Mouse (Mus musculus) intestine, postnatal 0 days (tissue): Measurements from ENCODE around the gene Myh1. TPM values are rescaled to one million over a fixed set of nuclear protein-coding genes. Genes with fewer than 3 reads are reported as not detected.

Experiments
- ATAC-seq: fragments of 200-750 bp; cut with Nextera tagmentation; 2 replicates; pipeline ENCODE4 v1.8.0; 2017; ENCODE audit warnings: mild to moderate bottlenecking, moderate TSS enrichment, moderate library complexity
- H3K27ac ChIP-seq: fragments of 300-500 bp; sonication (generic); 2 replicates; pipeline ENCODE4 v1.5.1; 2014; ENCODE audit warnings: mild to moderate bottlenecking, low read depth, low read length, moderate library complexity
- H3K27me3 ChIP-seq: fragments of 300-500 bp; sonication (generic); replicated peaks from 2 replicates; pipeline ENCODE4 v1.6.1; 2014; ENCODE audit warnings: low read length, mixed read lengths; ENCODE audit not compliant: control insufficient read depth, insufficient read depth
- H3K36me3 ChIP-seq: fragments of 300-500 bp; sonication (generic); 2 replicates; pipeline ENCODE4 v1.6.1; 2014; ENCODE audit warnings: mild to moderate bottlenecking, moderate library complexity; ENCODE audit not compliant: control insufficient read depth, insufficient read depth
- H3K4me1 ChIP-seq: fragments of 300-500 bp; sonication (generic); replicated peaks from 2 replicates; pipeline ENCODE4 v1.6.1; 2014; ENCODE audit warnings: antibody characterized with exemption, low read length, mixed read lengths; ENCODE audit not compliant: control insufficient read depth, insufficient read depth
- H3K4me2 ChIP-seq: fragments of 300-500 bp; sonication (generic); replicated peaks from 2 replicates; pipeline ENCODE4 v1.6.1; 2014; ENCODE audit warnings: low read depth, mild to moderate bottlenecking, moderate library complexity
- H3K4me3 ChIP-seq: fragments of 300-500 bp; sonication (generic); 2 replicates; pipeline ENCODE4 v1.5.1; 2014; ENCODE audit warnings: low read depth, low read length
- H3K9ac ChIP-seq: fragments of 300-500 bp; sonication (generic); 2 replicates; pipeline ENCODE4 v1.6.1; 2014; ENCODE audit warnings: mild to moderate bottlenecking, low read depth, low read length
- H3K9me3 ChIP-seq: fragments of 300-500 bp; sonication (generic); 2 replicates; pipeline ENCODE4 v1.6.1; 2016; ENCODE audit warnings: mixed run types; ENCODE audit not compliant: control insufficient read depth
- CTCF ChIP-seq: sonication (generic); IDR thresholded peaks from 2 replicates; pipeline ENCODE4 v1.5.1; 2016; ENCODE audit warnings: low read depth, mild to moderate bottlenecking, control low read depth, antibody characterized with exemption, moderate library complexity
- WGBS: fragments of 180-500 bp; shearing (Covaris S2); extraction: QIAGEN DNeasy Blood & Tissue Kit; methylation state at CpG from one replicate; pipeline ENCODE4 v1.1.7; 2014; 5-methylcytosine and 5-hydroxymethylcytosine counted together
- polyA plus RNA-seq: library from polyadenylated mRNA; unstranded; fragments of >200 nt; fragmentation: Nextera tagmentation; extraction: Ambion mirVana; gene quantifications from 2 replicates; pipeline ENCODE4 v1.2.1, GENCODE M21; 2015

Myh1 gene
- polyA plus RNA-seq, 1 experiment from 2014 or later, result 0.03 TPM

DNA sequence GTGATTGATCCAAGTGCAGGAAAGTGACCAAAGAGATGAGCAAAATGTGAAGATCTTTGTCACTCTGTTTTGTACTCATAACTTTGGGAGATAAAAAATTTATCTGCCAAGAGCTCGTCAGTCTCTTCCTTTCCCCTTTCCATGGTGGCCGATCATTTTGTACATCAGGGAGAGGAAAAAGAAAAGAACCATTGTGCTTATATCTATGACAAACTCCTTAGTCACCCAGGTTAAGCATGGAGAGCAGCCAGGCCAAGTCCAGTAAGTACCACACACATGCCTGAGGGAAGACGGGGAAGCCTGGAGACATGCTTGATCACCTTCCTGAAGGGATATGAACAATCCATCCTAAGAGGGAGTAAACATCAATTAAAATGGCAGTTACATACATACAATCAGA, 24.6 kb downstream of the Myh1 start:
- Histone ChIP-seq H3K9me3 (no peaks in the 10 kb centered on the region), H3K27me3 (no peaks in the 10 kb centered on the region), H3K4me1 (no peaks in the 10 kb centered on the region), H3K36me3 (no peaks in the 10 kb centered on the region), H3K4me2 (no peak overlapping the region), H3K27ac (no peak overlapping the region), H3K9ac (no peak overlapping the region), H3K4me3 (no peak overlapping the region)
- WGBS, result 84% methylated on average over 2 of the region's 3 CpGs
- no peak for ATAC-seq
- no peak for TF ChIP-seq CTCF

GRCm38 (mm10) chr11:67228731-67229130, 28.9 kb downstream of the Myh1 start:
- Histone ChIP-seq H3K9ac (no peak overlapping the region), H3K9me3 (no peaks in the 10 kb centered on the region), H3K4me3 (no peak overlapping the region), H3K36me3 (no peaks in the 10 kb centered on the region), H3K27me3 (no peaks in the 10 kb centered on the region), H3K4me1 (no peaks in the 10 kb centered on the region), H3K4me2 (no peak overlapping the region), H3K27ac (no peak overlapping the region)
- TF ChIP-seq CTCF, result no peak
- 77% methylated on average over 3 of the region's 3 CpGs for WGBS
- no peak for ATAC-seq

GRCm38 (mm10) chr11:67229166-67229565, 29.3 kb downstream of the Myh1 start:
- Histone ChIP-seq H3K4me2 (no peak overlapping the region), H3K36me3 (no peaks in the 10 kb centered on the region), H3K27me3 (no peaks in the 10 kb centered on the region), H3K27ac (no peak overlapping the region), H3K4me3 (no peak overlapping the region), H3K9me3 (no peaks in the 10 kb centered on the region), H3K9ac (no peak overlapping the region), H3K4me1 (no peaks in the 10 kb centered on the region)
- no peak for TF ChIP-seq CTCF
- ATAC-seq, result no peak
- 78% methylated on average over 5 of the region's 5 CpGs for WGBS

DNA sequence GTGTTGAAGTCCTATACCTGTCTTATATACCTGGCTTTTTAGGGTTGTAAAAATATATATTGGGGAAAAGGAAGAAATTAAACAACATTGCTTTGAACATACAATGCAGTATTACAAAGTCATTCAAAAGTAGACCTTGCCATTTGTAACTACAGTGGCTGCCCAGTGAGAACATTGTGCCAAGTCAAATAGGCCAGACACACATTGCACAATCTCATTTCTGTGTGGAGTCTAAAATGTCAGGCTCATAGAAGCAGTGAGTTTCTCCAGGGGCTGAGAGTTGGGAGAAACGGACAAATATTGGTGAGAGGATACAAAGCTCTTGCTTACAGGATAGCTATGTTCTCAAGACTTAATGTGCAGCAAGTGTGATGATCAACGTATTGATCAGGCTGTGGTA, 30.1 kb downstream of the Myh1 start:
- Histone ChIP-seq H3K4me3 (no peak overlapping the region), H3K9me3 (no peaks in the 10 kb centered on the region), H3K27me3 (no peaks in the 10 kb centered on the region), H3K9ac (no peak overlapping the region), H3K4me2 (no peak overlapping the region), H3K36me3 (no peaks in the 10 kb centered on the region), H3K4me1 (no peaks in the 10 kb centered on the region), H3K27ac (no peak overlapping the region)
- 74% methylated on average over 2 of the region's 2 CpGs for WGBS
- no peak for ATAC-seq
- no peak for TF ChIP-seq CTCF

- 57% methylated on average over 5 of the region's 5 CpGs for WGBS
- Histone ChIP-seq H3K4me3 (no peak overlapping the region), H3K9ac (no peak overlapping the region), H3K36me3 (no peaks in the 10 kb centered on the region), H3K4me2 (no peak overlapping the region), H3K4me1 (no peaks in the 10 kb centered on the region), H3K27me3 (no peaks in the 10 kb centered on the region), H3K27ac (no peak overlapping the region), H3K9me3 (no peaks in the 10 kb centered on the region)
- ATAC-seq, result no peak
- TF ChIP-seq CTCF, result peak; percentile 63
These were observed 35.9 kb downstream of the Myh1 start for GRCm38 (mm10) chr11:67235639-67236358.

- Histone ChIP-seq H3K4me2 (no peak overlapping the region), H3K4me1 (no peaks in the 10 kb centered on the region), H3K9me3 (no peaks in the 10 kb centered on the region), H3K36me3 (no peaks in the 10 kb centered on the region), H3K9ac (no peak overlapping the region), H3K27me3 (no peaks in the 10 kb centered on the region), H3K4me3 (no peak overlapping the region), H3K27ac (no peak overlapping the region)
- ATAC-seq, result no peak
- no peak for TF ChIP-seq CTCF
- WGBS, result 86% methylated on average over 9 of the region's 9 CpGs
These were observed 36.9 kb downstream of the Myh1 start for GRCm38 (mm10) chr11:67236799-67237198.
